Mouse (Mus musculus) layer of hippocampus, adult 9-11 months (tissue): ENCODE data around the gene Tmcc2.

ENCODE experiments used
- DNase-seq: peaks from one replicate; pipeline ENCODE4 v3.0.0; 2022

The Tmcc2 gene

DNA sequence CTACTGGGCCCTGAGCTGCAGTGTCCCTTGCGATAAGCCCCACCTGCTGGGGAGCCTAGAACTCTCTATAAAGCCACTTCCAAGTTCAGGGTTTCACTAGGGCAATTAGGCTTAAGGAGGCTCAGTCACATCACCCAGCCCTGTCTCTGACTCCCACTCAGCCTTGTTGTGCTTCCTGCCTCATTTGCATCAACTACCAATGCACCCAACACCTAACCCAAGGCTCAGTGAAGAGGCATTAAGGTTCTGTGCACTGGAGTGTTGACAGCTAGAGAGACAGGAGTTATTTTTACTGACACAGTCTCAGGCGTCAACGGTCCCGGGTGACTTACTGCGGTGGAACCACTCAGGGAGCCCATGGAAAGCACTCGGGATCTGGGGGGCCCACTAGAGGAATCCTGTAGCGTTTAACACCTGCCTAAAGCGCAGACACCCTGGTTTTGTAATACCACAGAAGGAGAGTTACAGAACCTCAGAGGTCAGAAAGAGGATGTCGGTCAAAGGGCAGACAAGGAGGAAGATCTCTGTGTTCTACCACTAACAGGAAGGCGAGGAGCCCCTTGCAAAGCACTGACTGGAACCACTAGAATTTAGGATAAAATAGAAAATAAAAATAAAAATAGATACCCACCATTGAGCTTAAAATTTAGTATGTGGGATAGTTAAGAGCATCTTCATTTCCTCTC is 79.8 kb downstream of the Tmcc2 start:
- no peak for DNase-seq

DNA sequence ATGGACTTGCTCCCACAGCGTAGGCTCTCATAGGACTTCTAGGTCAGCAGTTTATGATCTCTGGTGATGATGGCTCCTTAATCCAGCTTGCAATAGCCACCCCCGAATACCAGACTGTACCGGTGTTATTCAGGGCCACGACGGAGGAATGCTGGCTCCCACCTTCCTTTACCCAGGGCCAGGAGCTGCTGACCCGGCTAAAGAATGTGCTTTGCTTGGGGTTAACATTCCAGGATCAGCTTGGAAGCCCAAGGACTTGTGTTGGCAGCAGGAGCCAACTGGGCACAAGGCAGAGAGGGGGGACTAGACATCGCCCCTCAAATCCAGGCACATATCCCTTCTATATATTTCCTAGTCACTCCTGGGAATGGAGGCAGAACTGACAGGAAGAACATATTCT is 80.3 kb downstream of the Tmcc2 start:
- DNase-seq: no peak

DNA sequence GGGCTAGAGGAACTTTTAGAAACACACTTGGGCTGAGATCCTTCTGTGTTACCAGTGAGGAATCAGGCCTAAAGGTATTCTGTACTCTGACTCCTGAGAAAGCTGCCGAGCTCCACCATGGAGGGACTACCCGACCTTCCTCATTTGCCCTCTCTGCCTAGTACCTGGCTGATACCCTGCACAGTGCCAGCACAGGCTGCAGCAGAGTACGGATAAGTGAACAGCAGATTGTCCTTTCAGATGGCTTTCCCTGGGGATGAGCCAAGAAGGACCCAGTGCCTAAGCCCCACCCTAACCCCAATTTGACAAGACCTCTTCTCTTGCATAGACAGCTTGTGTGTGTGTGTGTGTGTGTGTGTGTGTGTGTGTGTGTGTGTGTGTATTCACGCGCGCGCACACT is 82.4 kb downstream of the Tmcc2 start:
- DNase-seq: no peak

DNA sequence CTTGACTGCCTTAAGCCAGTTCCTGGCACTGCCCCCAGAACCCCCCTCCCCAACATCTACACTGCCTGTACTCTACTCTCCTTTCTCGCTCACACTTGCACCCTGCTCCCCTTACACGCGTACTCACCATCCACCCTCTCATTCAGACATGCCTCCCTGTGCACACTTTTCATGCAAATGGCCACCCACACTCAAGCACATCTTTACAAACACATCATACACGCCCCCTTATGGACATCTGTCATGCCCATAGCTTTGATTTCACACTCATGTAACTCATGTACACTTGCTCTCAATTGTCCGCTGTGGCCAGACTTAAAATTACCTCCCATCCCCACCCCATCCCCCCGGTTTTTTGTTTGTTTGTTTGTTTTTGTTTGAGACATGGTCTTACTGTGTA is 83.1 kb downstream of the Tmcc2 start:
- no peak for DNase-seq

DNA sequence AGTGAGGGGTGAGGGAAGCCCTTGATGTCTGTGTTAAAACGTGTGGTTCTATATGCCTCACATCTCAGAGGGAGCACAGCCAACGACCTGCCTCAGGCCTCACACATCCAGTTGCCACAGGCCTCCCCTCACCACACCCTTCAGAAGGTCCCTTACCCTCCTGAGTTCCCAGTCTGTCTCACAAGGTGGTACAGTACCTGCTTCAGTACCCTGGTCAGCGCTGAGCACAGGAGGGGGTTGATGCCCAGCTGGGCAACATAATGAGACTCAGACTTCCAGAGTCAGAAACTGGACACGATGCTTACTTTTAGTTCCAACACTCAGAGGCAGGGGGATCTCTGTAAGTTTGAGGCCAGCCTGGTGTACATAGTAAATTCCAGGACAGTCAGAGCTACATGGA is 84.3 kb downstream of the Tmcc2 start:
- DNase-seq: no peak
